Mouse (Mus musculus) megakaryocyte progenitor cell, adult 5-6 weeks (primary cell): ENCODE results near the gene Eva1c. TPM values are rescaled to one million over a fixed set of nuclear protein-coding genes. Genes with fewer than 3 reads are reported as not detected.

Source experiments
- ATAC-seq: replicated peaks from 2 replicates; pipeline ENCODE4 v1.8.0; 2016; ENCODE audit warnings: mild to moderate bottlenecking, moderate TSS enrichment, inconsistent platforms; ENCODE audit not compliant: poor library complexity
- total RNA-seq, 2 experiments: library from RNA; stranded (forward) in 1 of 2; stranded (reverse) in 1 of 2; fragments of 157-497, 149-512 nt in 1 of 2; fragments of 200-1000 nt in 1 of 2; gene quantifications; 2 replicates each; pipeline versions ENCODE4 v1.2.3 to v1.2.4; 2015 to 2017

The Eva1c gene
- total RNA-seq, 2 experiments from 2014 or later = not detected

- ATAC-seq = no peak
Measured at GRCm38 (mm10) chr16:90910855-90911533, 84.5 kb downstream of the Eva1c start.

- ATAC-seq = no peak
Measured at GRCm38 (mm10) chr16:90911766-90912165, 85.2 kb downstream of the Eva1c start.

GRCm38 (mm10) chr16:90916040-90916481 lies 89.5 kb downstream of the Eva1c start:
- ATAC-seq = peak; percentile 48

- no peak for ATAC-seq
Measured at GRCm38 (mm10) chr16:90917156-90917555, 90.6 kb downstream of the Eva1c start.

- no peak for ATAC-seq
Measured at GRCm38 (mm10) chr16:90921471-90922159, 95.1 kb downstream of the Eva1c start.

- ATAC-seq = no peak
Measured at GRCm38 (mm10) chr16:90924606-90925370, 98.3 kb downstream of the Eva1c start.

- ATAC-seq = peak; percentile 79
Measured at GRCm38 (mm10) chr16:90925461-90925860, 98.9 kb downstream of the Eva1c start.

- ATAC-seq = no peak
Measured at GRCm38 (mm10) chr16:90927446-90927845, 100.9 kb downstream of the Eva1c start.

GRCm38 (mm10) chr16:90933534-90934176 lies 107.1 kb downstream of the Eva1c start:
- no peak for ATAC-seq

- peak; percentile 40 for ATAC-seq
Measured at GRCm38 (mm10) chr16:90934193-90934686, 107.7 kb downstream of the Eva1c start.

GRCm38 (mm10) chr16:90934687-90935328 lies 108.3 kb downstream of the Eva1c start, which contains the start of gene Cfap298:
TSS of gene Cfap298 (minus strand) at chr16:90935114.
- peak; percentile 93 for ATAC-seq

- no peak for ATAC-seq
Measured at GRCm38 (mm10) chr16:90941246-90941645, 114.7 kb downstream of the Eva1c start.

- ATAC-seq = no peak
Measured at GRCm38 (mm10) chr16:90946977-90947376, 120.5 kb downstream of the Eva1c start.

GRCm38 (mm10) chr16:90950354-90950963 lies 123.9 kb downstream of the Eva1c start:
- peak; percentile 62 for ATAC-seq

- no peak for ATAC-seq
Measured at GRCm38 (mm10) chr16:90953147-90953546, 126.6 kb downstream of the Eva1c start.

GRCm38 (mm10) chr16:90953770-90954169 lies 127.3 kb downstream of the Eva1c start:
- ATAC-seq = peak; percentile 83
